Mouse (Mus musculus) kidney, adult 2 months (tissue): Measurements from ENCODE around the gene Zfp28. TPM values are rescaled to one million over a fixed set of nuclear protein-coding genes. Genes with fewer than 3 reads are reported as not detected.
A peak's percentile ranks its signal among the peaks of the same experiment; 100 is the strongest.

Source experiments
- DNase-seq: peaks from one replicate; pipeline ENCODE4 v3.0.0; 2021
- H3K27ac ChIP-seq: fragments of 200-500 bp; 2 replicates; pipeline ENCODE4 v1.5.1; 2012; ENCODE audit warnings: low read depth, low read length, control low read depth, inconsistent platforms; ENCODE audit not compliant: insufficient read depth
- H3K27me3 ChIP-seq: fragments of 200-500 bp; replicated peaks from 2 replicates; pipeline ENCODE4 v1.6.1; 2012; ENCODE audit warnings: mild to moderate bottlenecking, moderate library complexity, low read length, inconsistent platforms; ENCODE audit not compliant: control insufficient read depth, insufficient read depth
- H3K36me3 ChIP-seq: fragments of 200-500 bp; 2 replicates; pipeline ENCODE4 v1.6.1; 2012; ENCODE audit warnings: mild to moderate bottlenecking, moderate library complexity, low read length, inconsistent platforms; ENCODE audit not compliant: control insufficient read depth, insufficient read depth
- H3K4me1 ChIP-seq: fragments of 200-500 bp; 2 replicates; pipeline ENCODE4 v1.6.1; 2011; ENCODE audit warnings: low read length; ENCODE audit not compliant: control insufficient read depth, insufficient read depth
- H3K4me3 ChIP-seq: fragments of 200-500 bp; 2 replicates; pipeline ENCODE4 v1.5.1; 2011; ENCODE audit warnings: mild to moderate bottlenecking, low read depth, low read length, control low read depth; ENCODE audit not compliant: insufficient read depth
- CTCF ChIP-seq: fragments of 200-500 bp; conservative IDR thresholded peaks from 2 replicates; pipeline ENCODE4 v1.5.1; 2011; ENCODE audit warnings: low read depth, mild to moderate bottlenecking, control low read depth, low read length, moderate library complexity, mixed read lengths; ENCODE audit not compliant: insufficient read depth, insufficient read length
- POLR2A ChIP-seq: fragments of 200-500 bp; IDR thresholded peaks from one replicate; pipeline ENCODE4 v1.6.1; 2011; ENCODE audit warnings: low read depth, low read length, control low read depth
- WGBS: fragments of 180-500 bp; shearing (Covaris S2); methylation state at CpG from one replicate; pipeline ENCODE4 v1.1.7; 2018; 5-methylcytosine and 5-hydroxymethylcytosine counted together
- polyA plus RNA-seq: library from polyadenylated mRNA; depleted of rRNA; stranded (reverse); fragments of >200 nt; gene quantifications from 2 replicates; pipeline ENCODE4 v1.2.3, GENCODE M21; 2012; rRNA removed

Gene Zfp28
- polyA plus RNA-seq = 2.0 TPM in 2 replicates

DNA sequence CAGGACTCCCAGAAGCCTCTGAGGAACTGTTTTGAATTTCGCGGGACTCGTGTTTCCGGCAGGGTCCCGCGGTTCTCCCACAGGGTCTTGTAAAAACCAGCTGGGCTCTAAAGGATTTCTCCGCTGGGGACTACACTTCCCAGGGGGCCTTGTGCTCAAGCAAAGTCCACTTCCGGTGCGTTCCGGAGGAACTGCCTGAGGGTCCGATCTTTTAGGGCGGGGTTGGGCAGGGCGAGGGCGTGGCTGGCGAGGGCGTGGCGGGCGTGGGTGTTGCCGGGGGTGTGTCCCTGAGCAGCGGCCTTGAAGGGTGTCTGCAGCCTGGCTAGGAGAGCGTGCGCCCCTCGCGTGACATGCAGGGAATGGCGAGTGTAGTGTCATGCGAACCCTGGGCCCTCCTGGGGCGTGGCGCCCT is at the start of gene Zfp28:
Zfp28 (plus strand) TSS at position 252 of the 412 bp plus-strand sequence.
- Histone ChIP-seq H3K27me3 (no peaks in the 10 kb centered on the region), H3K36me3 (no peaks in the 10 kb centered on the region), H3K27ac (no peak within 1 kb of the TSS), H3K4me1 (peaks cover 6% of the 10 kb centered on the region), H3K4me3 (peak within 1 kb of the TSS; percentile 71)
- WGBS = under 1% methylated on average over 28 of the region's 28 CpGs
- no peak for TF ChIP-seq POLR2A
- TF ChIP-seq CTCF = no peak; the same call in 1 of the 2 replicates
- peak; percentile 97 for DNase-seq

DNA sequence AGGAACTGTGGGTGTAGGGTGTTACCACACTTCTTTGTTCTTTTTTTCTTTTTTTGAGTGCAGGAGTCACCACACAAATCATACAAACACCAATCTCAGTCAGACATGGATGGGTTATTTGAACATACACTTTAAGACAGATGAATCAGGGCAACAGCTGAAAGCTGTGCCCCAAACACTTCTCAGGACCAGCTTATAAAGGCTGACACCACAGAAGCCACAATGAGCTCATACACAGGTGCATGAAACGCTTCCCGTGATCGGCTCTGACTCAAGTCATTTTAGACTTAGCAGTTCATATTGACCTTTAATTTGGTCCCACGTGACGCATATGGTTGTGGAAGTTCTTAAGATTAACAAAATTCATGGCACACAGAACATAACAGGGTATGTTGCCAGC is 43.2 kb upstream of the Zfp28 start:
- Histone ChIP-seq H3K36me3 (no peaks in the 10 kb centered on the region), H3K4me1 (no peaks in the 10 kb centered on the region), H3K4me3 (no peak overlapping the region), H3K27ac (no peak overlapping the region), H3K27me3 (no peaks in the 10 kb centered on the region)
- DNase-seq = no peak
- TF ChIP-seq CTCF = no peak
- no peak for TF ChIP-seq POLR2A
- 80% methylated on average over 5 of the region's 5 CpGs for WGBS

DNA sequence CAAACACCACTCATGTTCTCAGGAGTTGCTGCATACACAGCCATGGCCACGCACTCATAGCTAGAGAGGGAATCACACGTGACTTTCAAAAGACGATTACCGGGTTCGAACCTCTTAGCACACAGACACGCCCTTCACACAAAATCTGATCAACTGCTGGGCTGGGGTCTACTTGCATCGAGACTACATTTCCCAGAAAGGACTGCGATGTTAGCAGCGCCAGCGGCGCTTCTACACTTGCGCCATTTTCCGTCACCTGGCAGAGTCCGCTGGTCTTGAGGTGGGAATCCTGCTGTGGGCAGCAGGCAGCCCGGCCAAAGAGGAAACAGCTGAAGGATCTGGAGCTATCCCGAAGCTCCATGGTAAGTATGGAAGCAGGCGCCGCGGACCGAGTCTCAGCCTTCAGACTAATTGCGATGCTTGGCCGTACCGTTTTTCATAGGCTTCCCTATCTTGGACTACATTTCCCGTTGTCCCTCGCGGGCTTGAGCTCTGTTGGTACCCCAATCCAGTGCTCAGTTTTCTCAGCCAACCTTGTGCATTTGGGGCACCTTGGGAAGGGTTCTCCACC is 39.5 kb upstream of the Zfp28 start, which contains the start of gene Gm3854:
Gm3854 (plus strand) TSS at position 259 of the 571 bp plus-strand sequence.
- TF ChIP-seq POLR2A (no peak), CTCF (no peak)
- Histone ChIP-seq H3K36me3 (no peaks in the 10 kb centered on the region), H3K4me3 (peak within 1 kb of the TSS; percentile 71), H3K27me3 (no peaks in the 10 kb centered on the region), H3K4me1 (no peaks in the 10 kb centered on the region), H3K27ac (no peak within 1 kb of the TSS)
- DNase-seq = peak; percentile 65
- WGBS = under 1% methylated on average over 26 of the region's 26 CpGs

DNA sequence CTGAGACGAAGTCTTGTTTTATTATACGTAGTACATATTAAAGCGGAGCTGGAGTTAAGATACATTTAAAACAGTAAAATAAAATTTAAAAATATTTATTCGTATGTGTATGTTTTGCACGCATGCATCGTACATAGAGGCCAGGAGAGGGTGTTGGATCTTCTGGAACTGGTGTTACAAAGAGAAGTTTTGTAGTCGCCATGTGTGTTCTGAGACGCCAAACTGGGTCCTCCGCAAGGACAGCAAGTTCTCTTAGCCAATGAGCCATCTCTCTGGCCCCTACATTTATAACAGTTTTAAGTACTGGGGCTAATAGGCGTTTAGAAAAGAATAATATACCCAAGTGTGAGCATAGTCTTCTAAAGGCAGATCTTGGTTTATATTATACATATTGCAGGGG is 39.0 kb upstream of the Zfp28 start:
- H3K27ac ChIP-seq = no peak overlapping the region
- no peak for TF ChIP-seq CTCF
- no peak for TF ChIP-seq POLR2A
- no peak for DNase-seq
- no peaks in the 10 kb centered on the region for H3K36me3 ChIP-seq
- WGBS = 32% methylated on average over 10 of the region's 10 CpGs
- H3K27me3 ChIP-seq = no peaks in the 10 kb centered on the region
- peak overlapping the region; percentile 71 for H3K4me3 ChIP-seq
- no peaks in the 10 kb centered on the region for H3K4me1 ChIP-seq

DNA sequence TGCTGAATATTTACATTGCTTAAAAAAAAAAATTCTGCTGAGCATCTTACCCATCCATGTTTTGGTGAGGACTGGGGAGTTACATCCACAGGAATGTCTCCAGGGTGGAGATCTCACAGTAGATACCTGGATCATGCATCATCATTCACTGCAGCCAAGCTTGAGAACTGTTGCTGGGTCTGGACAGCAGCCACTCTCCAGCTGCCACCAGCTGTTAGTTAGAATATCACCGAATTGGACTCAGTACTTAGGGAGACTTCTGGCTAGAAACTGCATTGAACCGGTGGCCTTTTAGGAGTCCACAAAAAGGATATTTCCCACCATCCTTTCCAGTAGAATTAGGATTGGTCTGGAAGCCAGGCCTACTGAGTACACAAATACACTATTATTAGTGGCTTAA is 25.0 kb upstream of the Zfp28 start:
- Histone ChIP-seq H3K4me1 (no peaks in the 10 kb centered on the region), H3K27ac (no peak overlapping the region), H3K27me3 (no peaks in the 10 kb centered on the region), H3K36me3 (no peaks in the 10 kb centered on the region), H3K4me3 (no peak overlapping the region)
- no peak for DNase-seq
- no peak for TF ChIP-seq CTCF
- no peak for TF ChIP-seq POLR2A
- WGBS = 59% methylated on average over 2 of the region's 2 CpGs

DNA sequence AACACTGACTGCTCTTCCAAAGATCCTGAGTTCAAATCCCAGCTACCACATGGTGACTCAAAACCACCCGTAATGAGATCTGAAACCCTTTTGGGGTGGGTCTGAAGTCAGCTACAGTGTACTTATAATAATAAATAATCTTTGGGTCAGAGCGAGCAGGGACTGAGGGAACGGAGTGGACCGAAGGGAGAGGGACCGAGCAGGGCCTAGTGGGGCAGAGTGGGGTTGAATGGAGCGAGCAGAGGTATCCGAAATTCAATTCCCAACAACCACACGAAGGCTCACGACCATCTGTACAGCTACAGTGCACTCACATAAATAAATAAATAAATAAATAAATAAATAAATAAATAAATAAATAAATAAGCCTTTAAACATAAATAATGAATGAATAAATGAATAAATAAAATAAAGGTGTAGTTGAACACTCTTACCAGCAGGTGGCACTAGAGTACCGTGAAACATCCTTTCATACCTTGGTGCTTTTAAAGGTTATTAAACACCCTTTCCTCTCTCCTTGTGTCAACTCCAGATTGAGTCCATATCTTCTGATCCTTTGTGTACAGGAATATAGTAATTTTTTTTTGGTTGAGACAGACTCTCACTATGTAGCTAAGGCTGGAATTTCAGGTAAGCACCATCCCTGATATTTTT is 24.0 kb upstream of the Zfp28 start:
- DNase-seq = peak; percentile 60

GRCm38 (mm10) chr7:6360477-6361060 is 22.5 kb upstream of the Zfp28 start:
- peaks cover 6% of the 10 kb centered on the region for H3K4me1 ChIP-seq
- TF ChIP-seq POLR2A = no peak
- TF ChIP-seq CTCF = no peak
- DNase-seq = no peak
- H3K36me3 ChIP-seq = no peaks in the 10 kb centered on the region
- no peak overlapping the region for H3K4me3 ChIP-seq
- no peaks in the 10 kb centered on the region for H3K27me3 ChIP-seq
- WGBS = 27% methylated on average over 8 of the region's 9 CpGs
- no peak overlapping the region for H3K27ac ChIP-seq

More for the DNA sequence above, 24.0 kb upstream of the Zfp28 start:
- no peaks in the 10 kb centered on the region for H3K36me3 ChIP-seq
- H3K27me3 ChIP-seq = no peaks in the 10 kb centered on the region
- H3K4me3 ChIP-seq = no peak overlapping the region
- WGBS = 51% methylated on average over 10 of the region's 10 CpGs
- H3K27ac ChIP-seq = no peak overlapping the region
- peaks cover 6% of the 10 kb centered on the region for H3K4me1 ChIP-seq
- 0 out of 2 replicates have a peak, but pooled peaks have one; percentile 11 for TF ChIP-seq CTCF
- TF ChIP-seq POLR2A = no peak
